Mouse (Mus musculus) heart, embryonic 15.5 days (tissue): ENCODE measurements at regions not wholly inside any gene's neighbourhood (a gene's known extent, or its start where the extent isn't known, plus 50 kb on each side); places are given as distances from the start of the nearest gene placed in this dataset.
"Not testable (repeated sequence)": the region's sequence is repeated elsewhere in the genome, so short reads cannot be mapped to it uniquely, and the experiment has no call there.

Source experiments
- ATAC-seq: fragments of 200-750 bp; cut with Nextera tagmentation; replicated peaks from 2 replicates; pipeline ENCODE4 v1.8.0; 2017; ENCODE audit warnings: low read depth, moderate TSS enrichment; ENCODE audit not compliant: insufficient number of reproducible peaks, insufficient read depth, low FRiP score
- H3K27ac ChIP-seq: fragments of 300-500 bp; sonication (generic); 2 replicates; pipeline ENCODE4 v1.5.1; 2015; ENCODE audit warnings: mild to moderate bottlenecking, inconsistent platforms
- H3K27me3 ChIP-seq: fragments of 300-500 bp; sonication (generic); 2 replicates; pipeline ENCODE4 v1.6.1; 2015; ENCODE audit warnings: inconsistent platforms
- H3K36me3 ChIP-seq: fragments of 300-500 bp; sonication (generic); 2 replicates; pipeline ENCODE4 v1.6.1; 2015; ENCODE audit warnings: mild to moderate bottlenecking, inconsistent platforms
- H3K4me1 ChIP-seq: fragments of 300-500 bp; sonication (generic); replicated peaks from 2 replicates; pipeline ENCODE4 v1.6.1; 2015; ENCODE audit warnings: inconsistent platforms
- H3K4me2 ChIP-seq: fragments of 300-500 bp; sonication (generic); 2 replicates; pipeline ENCODE4 v1.6.1; 2015; ENCODE audit warnings: inconsistent platforms, mild to moderate bottlenecking, moderate library complexity
- H3K4me3 ChIP-seq: fragments of 300-500 bp; sonication (generic); 2 replicates; pipeline ENCODE4 v1.5.1; 2015; ENCODE audit warnings: mild to moderate bottlenecking, inconsistent platforms
- H3K9ac ChIP-seq: fragments of 300-500 bp; sonication (generic); 2 replicates; pipeline ENCODE4 v1.6.1; 2015; ENCODE audit warnings: mild to moderate bottlenecking, inconsistent platforms
- H3K9me3 ChIP-seq: fragments of 300-500 bp; sonication (generic); replicated peaks from 2 replicates; pipeline ENCODE4 v1.6.1; 2016; ENCODE audit warnings: inconsistent platforms
- WGBS: fragments of 180-500 bp; shearing (Covaris S2); methylation state at CpG from one replicate; pipeline ENCODE4 v1.1.7; 2015; ENCODE audit warnings: mixed read lengths; 5-methylcytosine and 5-hydroxymethylcytosine counted together

DNA sequence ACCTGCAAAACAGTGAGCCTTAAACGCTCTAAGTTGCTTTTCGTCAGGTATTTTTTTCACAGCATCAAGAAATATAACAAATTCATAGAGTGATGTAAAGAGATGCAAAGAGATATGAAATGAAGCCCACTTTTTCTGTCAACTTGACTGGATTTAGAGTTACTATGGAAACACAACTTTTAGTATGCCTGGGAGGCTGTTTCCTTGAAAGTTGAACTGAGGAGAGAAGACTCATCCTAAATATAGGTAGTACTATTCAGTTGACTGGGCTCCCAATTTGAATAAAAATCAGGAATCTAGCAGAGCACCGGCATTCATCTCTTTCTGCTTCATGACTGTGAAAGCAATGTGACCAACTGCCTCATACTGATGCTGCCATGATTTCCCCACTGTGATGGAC is 509.7 kb downstream of the Synb start:
- no peak overlapping the region for H3K4me2 ChIP-seq
- H3K9ac ChIP-seq: no peak overlapping the region
- no peaks in the 10 kb centered on the region for H3K4me1 ChIP-seq
- no peak for ATAC-seq
- no peaks in the 10 kb centered on the region for H3K27me3 ChIP-seq
- H3K27ac ChIP-seq: no peak overlapping the region
- H3K9me3 ChIP-seq: no peaks in the 10 kb centered on the region
- no peak overlapping the region for H3K4me3 ChIP-seq
- no peaks in the 10 kb centered on the region for H3K36me3 ChIP-seq
- WGBS: 93% methylated on average over 3 of the region's 3 CpGs

DNA sequence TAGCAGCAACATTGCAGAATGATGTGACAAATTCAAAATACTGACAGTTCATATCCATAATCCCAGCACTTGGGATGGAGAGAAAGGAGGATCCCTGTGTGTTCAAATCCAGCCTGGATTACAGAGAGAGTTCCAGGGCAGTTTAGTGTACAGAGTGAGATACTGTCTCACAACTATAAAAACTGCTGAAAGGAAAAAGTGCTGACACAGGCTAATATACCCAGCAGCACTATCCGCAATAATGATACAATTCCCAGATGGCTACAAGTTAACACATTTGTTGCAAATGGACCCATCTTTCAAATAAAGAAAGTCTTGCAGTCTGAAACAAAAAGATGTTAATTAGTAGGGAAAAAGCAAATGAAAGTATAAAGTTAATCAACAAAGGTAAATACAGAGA is 510.9 kb downstream of the Synb start:
- Histone ChIP-seq H3K27ac (no peak overlapping the region), H3K4me3 (no peak overlapping the region)
- WGBS: 95% methylated on average over 1 of the region's 1 CpGs

DNA sequence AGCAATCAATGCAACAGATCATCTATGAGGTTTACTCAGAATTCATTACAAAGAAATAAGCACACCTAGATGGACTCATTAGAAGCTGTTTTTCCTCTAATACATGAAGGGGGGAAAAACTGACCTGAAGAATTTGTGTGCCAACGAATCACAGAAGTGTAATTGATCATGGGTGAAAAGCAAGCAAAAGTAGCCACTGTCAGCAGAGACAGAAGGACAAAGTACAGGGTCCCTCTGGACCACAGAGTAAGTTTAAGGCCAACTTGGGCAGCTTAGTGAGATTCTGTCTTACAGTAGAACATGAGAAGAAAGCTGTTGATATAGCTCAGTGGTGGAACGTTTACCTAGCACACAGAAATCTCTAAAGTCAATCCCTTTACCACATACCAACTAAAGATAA is 523.7 kb downstream of the Synb start:
- H3K27me3 ChIP-seq: no peaks in the 10 kb centered on the region
- no peaks in the 10 kb centered on the region for H3K36me3 ChIP-seq
- H3K4me2 ChIP-seq: no peak overlapping the region
- H3K9me3 ChIP-seq: no peaks in the 10 kb centered on the region
- H3K4me3 ChIP-seq: no peak overlapping the region
- ATAC-seq: no peak
- WGBS: 69% methylated on average over 2 of the region's 2 CpGs
- no peak overlapping the region for H3K9ac ChIP-seq
- H3K27ac ChIP-seq: no peak overlapping the region
- H3K4me1 ChIP-seq: no peaks in the 10 kb centered on the region

More for the DNA sequence above, 510.9 kb downstream of the Synb start:
- Histone ChIP-seq H3K9ac (no peak overlapping the region), H3K27me3 (no peaks in the 10 kb centered on the region), H3K9me3 (no peaks in the 10 kb centered on the region), H3K4me2 (no peak overlapping the region), H3K36me3 (no peaks in the 10 kb centered on the region), H3K4me1 (no peaks in the 10 kb centered on the region)
- ATAC-seq: no peak

DNA sequence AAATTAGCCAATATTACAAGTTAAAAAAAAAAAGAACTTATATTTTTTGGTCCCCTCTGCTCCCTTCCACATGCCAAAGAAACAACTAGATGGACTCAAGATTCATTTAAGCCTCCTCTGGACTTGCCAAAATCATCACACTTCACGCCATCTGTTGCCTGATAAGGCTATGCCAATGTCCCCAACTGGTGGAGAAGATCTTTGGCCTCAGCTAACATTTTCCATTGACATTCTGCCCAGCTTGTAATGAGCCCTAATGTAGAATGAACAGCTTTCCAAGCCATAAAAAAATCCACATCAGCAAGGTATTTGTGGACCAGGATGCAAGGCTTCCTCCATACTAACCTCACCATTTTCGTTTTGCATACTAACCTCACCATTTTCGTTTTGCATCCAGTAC is 531.2 kb downstream of the Synb start:
- no peak overlapping the region for H3K4me3 ChIP-seq
- H3K9me3 ChIP-seq: no peaks in the 10 kb centered on the region
- H3K9ac ChIP-seq: no peak overlapping the region
- WGBS: 64% methylated on average over 3 of the region's 3 CpGs
- ATAC-seq: no peak
- no peaks in the 10 kb centered on the region for H3K36me3 ChIP-seq
- H3K27me3 ChIP-seq: no peaks in the 10 kb centered on the region
- H3K4me2 ChIP-seq: no peak overlapping the region
- H3K4me1 ChIP-seq: no peaks in the 10 kb centered on the region
- no peak overlapping the region for H3K27ac ChIP-seq

DNA sequence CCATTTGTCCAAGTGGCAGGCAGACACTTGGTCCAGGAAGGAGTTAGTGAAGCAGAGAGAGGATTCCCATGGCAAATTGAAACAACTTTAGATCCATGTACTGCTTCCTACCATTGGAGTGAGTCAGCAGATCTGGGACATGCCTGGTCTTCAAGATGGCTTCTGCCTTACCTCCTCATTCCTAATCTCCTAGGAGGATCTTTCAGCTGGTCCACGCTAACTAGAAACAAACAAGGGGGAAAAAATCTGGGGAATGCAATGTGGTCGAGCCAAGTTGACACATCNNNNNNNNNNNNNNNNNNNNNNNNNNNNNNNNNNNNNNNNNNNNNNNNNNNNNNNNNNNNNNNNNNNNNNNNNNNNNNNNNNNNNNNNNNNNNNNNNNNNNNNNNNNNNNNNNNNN is 549.4 kb downstream of the Synb start:
- Histone ChIP-seq H3K4me3 (no peak overlapping the region), H3K36me3 (no peaks in the 10 kb centered on the region), H3K27ac (no peak overlapping the region), H3K27me3 (no peaks in the 10 kb centered on the region), H3K9me3 (no peaks in the 10 kb centered on the region), H3K9ac (no peak overlapping the region), H3K4me1 (no peaks in the 10 kb centered on the region), H3K4me2 (no peak overlapping the region)
- 35% methylated on average over 2 of the region's 2 CpGs for WGBS
- no peak for ATAC-seq

GRCm38 (mm10) chr14:68738474-68738873 is 555.6 kb downstream of the Synb start:
- Histone ChIP-seq H3K27me3 (no peaks in the 10 kb centered on the region), H3K9ac (no peak overlapping the region), H3K4me3 (no peak overlapping the region), H3K36me3 (no peaks in the 10 kb centered on the region), H3K27ac (no peak overlapping the region), H3K9me3 (no peaks in the 10 kb centered on the region), H3K4me2 (no peak overlapping the region), H3K4me1 (no peaks in the 10 kb centered on the region)
- no peak for ATAC-seq
- WGBS: 0% methylated on average over 1 of the region's 1 CpGs

DNA sequence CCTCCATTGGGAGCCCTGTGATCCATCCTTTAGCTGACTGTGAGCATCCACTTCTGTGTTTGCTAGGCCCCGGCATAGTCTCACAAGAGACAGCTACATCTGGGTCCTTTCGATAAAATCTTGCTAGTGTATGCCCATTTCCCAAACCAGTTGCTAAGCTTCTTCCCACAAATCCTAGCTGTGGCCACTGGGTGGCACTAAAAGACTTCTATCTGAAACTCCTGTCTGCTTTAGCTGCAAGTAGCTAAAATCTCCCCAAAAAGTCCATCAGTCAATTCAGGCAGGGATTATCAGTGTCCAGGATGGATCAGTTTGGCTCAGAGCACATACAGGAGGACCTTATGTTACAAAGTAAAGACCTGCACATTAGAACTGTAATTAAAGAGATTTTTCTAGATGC is 558.3 kb downstream of the Synb start:
- not testable (repeated sequence) for H3K9ac ChIP-seq, H3K4me3 ChIP-seq, ATAC-seq, H3K4me1 ChIP-seq, H3K4me2 ChIP-seq, H3K27me3 ChIP-seq, H3K36me3 ChIP-seq, H3K27ac ChIP-seq, H3K9me3 ChIP-seq
- WGBS: 42% methylated on average over 2 of the region's 2 CpGs

- Histone ChIP-seq H3K9ac (no peak overlapping the region), H3K4me2 (no peak overlapping the region), H3K4me1 (0 out of 2 replicates have a peak, but pooled peaks cover 3% of the 10 kb centered on the region), H3K9me3 (no peaks in the 10 kb centered on the region), H3K27me3 (no peaks in the 10 kb centered on the region), H3K36me3 (no peaks in the 10 kb centered on the region), H3K27ac (no peak overlapping the region), H3K4me3 (no peak overlapping the region)
- no peak for ATAC-seq
- WGBS: 53% methylated on average over 6 of the region's 6 CpGs
Observed at GRCm38 (mm10) chr14:68721156-68721555, 572.9 kb downstream of the Synb start.

GRCm38 (mm10) chr14:68719429-68720160 is 574.5 kb downstream of the Synb start:
- no peak overlapping the region for H3K4me3 ChIP-seq
- H3K27ac ChIP-seq: no peak overlapping the region
- 58% methylated on average over 9 of the region's 9 CpGs for WGBS
- no peaks in the 10 kb centered on the region for H3K36me3 ChIP-seq
- no peaks in the 10 kb centered on the region for H3K9me3 ChIP-seq
- ATAC-seq: no peak
- 0 out of 2 replicates have a peak, but pooled peaks cover 3% of the 10 kb centered on the region for H3K4me1 ChIP-seq
- no peaks in the 10 kb centered on the region for H3K27me3 ChIP-seq
- no peak overlapping the region for H3K4me2 ChIP-seq
- no peak overlapping the region for H3K9ac ChIP-seq

DNA sequence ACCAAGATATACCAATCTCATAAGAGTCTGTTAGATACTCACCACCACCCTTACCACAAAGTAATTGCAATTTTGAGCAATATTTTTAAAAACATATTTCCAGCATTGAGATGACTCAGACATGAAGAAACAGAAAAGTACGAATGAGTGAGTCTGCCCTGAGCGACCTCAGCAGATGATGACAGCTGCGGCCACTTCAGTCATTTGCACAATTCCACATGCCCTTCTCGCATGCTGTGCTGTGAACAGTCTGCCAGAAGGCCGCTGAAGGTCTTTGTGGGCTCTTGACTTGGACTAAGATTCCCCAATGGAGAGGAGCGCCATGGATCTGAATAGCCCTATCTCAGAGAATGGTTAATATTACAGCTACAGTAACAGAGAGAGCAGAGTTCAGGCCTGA is 575.3 kb downstream of the Synb start:
- no peak for ATAC-seq
- no peaks in the 10 kb centered on the region for H3K9me3 ChIP-seq
- 74% methylated on average over 6 of the region's 6 CpGs for WGBS
- H3K4me1 ChIP-seq: 0 out of 2 replicates have a peak, but pooled peaks cover 3% of the 10 kb centered on the region
- H3K4me3 ChIP-seq: no peak overlapping the region
- no peaks in the 10 kb centered on the region for H3K36me3 ChIP-seq
- no peak overlapping the region for H3K27ac ChIP-seq
- no peaks in the 10 kb centered on the region for H3K27me3 ChIP-seq
- H3K9ac ChIP-seq: no peak overlapping the region
- H3K4me2 ChIP-seq: no peak overlapping the region
